Mouse (Mus musculus) G1E (cell line): Measurements from ENCODE around the gene Hint1.

ENCODE experiments used
- CTCF ChIP-seq: IDR thresholded peaks from 2 replicates; pipeline ENCODE4 v1.5.1; 2012; ENCODE audit warnings: low read depth, low read length, inconsistent platforms, mixed read lengths
- GATA1 ChIP-seq: IDR thresholded peaks from 2 replicates; pipeline ENCODE4 v1.6.1; 2012; ENCODE audit warnings: borderline replicate concordance, low read length, inconsistent platforms, mixed read lengths
- GATA2 ChIP-seq: IDR thresholded peaks from 2 replicates; pipeline ENCODE4 v1.6.1; 2012; ENCODE audit warnings: low read depth, low read length, inconsistent platforms, borderline replicate concordance
- POLR2AphosphoS5 ChIP-seq: IDR thresholded peaks from 2 replicates; pipeline ENCODE4 v1.6.1; 2012; ENCODE audit warnings: low read depth, low read length, inconsistent platforms; ENCODE audit not compliant: insufficient replicate concordance
- TAL1 ChIP-seq: conservative IDR thresholded peaks from 2 replicates; pipeline ENCODE4 v1.6.1; 2012; ENCODE audit warnings: low read depth, low read length, inconsistent platforms, mixed read lengths

GRCm38 (mm10) chr11:54860256-54861038 lies 5.7 kb upstream of the Hint1 start, which contains the start of gene Lyrm7:
- TF ChIP-seq TAL1: no peak
- no peak for TF ChIP-seq CTCF
- no peak for TF ChIP-seq GATA1
- TF ChIP-seq POLR2AphosphoS5: no peak
- TF ChIP-seq GATA2: no peak
